Mouse (Mus musculus): ENCODE data around the gene Pou3f3. TPM values are rescaled to one million over a fixed set of nuclear protein-coding genes. Genes with fewer than 3 reads are reported as not detected.

The Pou3f3 gene
- polyA plus RNA-seq, 1 experiment from 2014 or later = 14.3 TPM

GRCm38 (mm10) chr1:42704981-42705810 is 9.6 kb downstream of the Pou3f3 start:
- Histone ChIP-seq H3K4me3 (ENCODE audit: low read depth, low read length) (0 out of 2 replicates have a peak overlapping the region, but pooled peaks have one; percentile 2), H3K27ac (ENCODE audit: low read length) (peak overlapping the region; percentile 18), H3K4me2 (ENCODE audit: low read length) (peak overlapping the region; percentile 70), H3K4me1 (ENCODE audit: control insufficient read depth, insufficient read depth, low read length) (peaks cover 52% of the 10 kb centered on the region), H3K36me3 (ENCODE audit: control insufficient read depth, insufficient read depth, low read length) (no peaks in the 10 kb centered on the region), H3K9ac (ENCODE audit: low read depth, low read length) (peak overlapping the region; percentile 2; the same call in 1 of the 2 replicates), H3K27me3 (ENCODE audit: control insufficient read depth, insufficient read depth, low read depth, low read length) (no peaks in the 10 kb centered on the region), H3K9me3 (replicated peaks; ENCODE audit: control insufficient read depth, low read length, poor library complexity, severe bottlenecking) (no peaks in the 10 kb centered on the region)
- 13% methylated on average over 17 of the region's 17 CpGs for whole genome bisulfite sequencing
- no peak for ATAC-seq

GRCm38 (mm10) chr1:42705811-42706160 is 10.2 kb downstream of the Pou3f3 start:
- peak overlapping the region; percentile 18; the same call in 1 of the 2 replicates for H3K27ac ChIP-seq (ENCODE audit: low read length)
- peak overlapping the region; percentile 2; the same call in 1 of the 2 replicates for H3K9ac ChIP-seq (ENCODE audit: low read depth, low read length)
- H3K36me3 ChIP-seq (ENCODE audit: control insufficient read depth, insufficient read depth, low read length) = no peaks in the 10 kb centered on the region
- ATAC-seq = no peak
- H3K4me1 ChIP-seq (ENCODE audit: control insufficient read depth, insufficient read depth, low read length) = peaks cover 55% of the 10 kb centered on the region
- H3K9me3 ChIP-seq (replicated peaks; ENCODE audit: control insufficient read depth, low read length, poor library complexity, severe bottlenecking) = no peaks in the 10 kb centered on the region
- H3K4me2 ChIP-seq (ENCODE audit: low read length) = peak overlapping the region; percentile 70
- no peaks in the 10 kb centered on the region for H3K27me3 ChIP-seq (ENCODE audit: control insufficient read depth, insufficient read depth, low read depth, low read length)
- WGBS = 13% methylated on average over 8 of the region's 8 CpGs
- H3K4me3 ChIP-seq (ENCODE audit: low read depth, low read length) = no peak overlapping the region

GRCm38 (mm10) chr1:42707196-42707595 is 11.6 kb downstream of the Pou3f3 start:
- Histone ChIP-seq H3K9ac (ENCODE audit: low read depth, low read length) (no peak overlapping the region), H3K4me3 (ENCODE audit: low read depth, low read length) (no peak overlapping the region), H3K4me1 (ENCODE audit: control insufficient read depth, insufficient read depth, low read length) (peaks cover 50% of the 10 kb centered on the region)

GRCm38 (mm10) chr1:42707611-42708130 is 12.1 kb downstream of the Pou3f3 start:
- Histone ChIP-seq H3K4me2 (ENCODE audit: low read length) (peak overlapping the region; percentile 30; the same call in 1 of the 2 replicates), H3K27me3 (ENCODE audit: control insufficient read depth, insufficient read depth, low read depth, low read length) (no peaks in the 10 kb centered on the region), H3K27ac (ENCODE audit: low read length) (peak overlapping the region; percentile 30), H3K9me3 (replicated peaks; ENCODE audit: control insufficient read depth, low read length, poor library complexity, severe bottlenecking) (no peaks in the 10 kb centered on the region), H3K4me3 (ENCODE audit: low read depth, low read length) (no peak overlapping the region), H3K9ac (ENCODE audit: low read depth, low read length) (peak overlapping the region; percentile 37; the same call in 1 of the 2 replicates), H3K4me1 (ENCODE audit: control insufficient read depth, insufficient read depth, low read length) (peaks cover 46% of the 10 kb centered on the region), H3K36me3 (ENCODE audit: control insufficient read depth, insufficient read depth, low read length) (no peaks in the 10 kb centered on the region)
- no peak for ATAC-seq
- whole genome bisulfite sequencing = 17% methylated on average over 4 of the region's 4 CpGs

More at GRCm38 (mm10) chr1:42707196-42707595, 11.6 kb downstream of the Pou3f3 start:
- Histone ChIP-seq H3K9me3 (replicated peaks; ENCODE audit: control insufficient read depth, low read length, poor library complexity, severe bottlenecking) (no peaks in the 10 kb centered on the region), H3K4me2 (ENCODE audit: low read length) (peak overlapping the region; percentile 30; the same call in 1 of the 2 replicates), H3K27me3 (ENCODE audit: control insufficient read depth, insufficient read depth, low read depth, low read length) (no peaks in the 10 kb centered on the region), H3K27ac (ENCODE audit: low read length) (peak overlapping the region; percentile 20; the same call in 1 of the 2 replicates), H3K36me3 (ENCODE audit: control insufficient read depth, insufficient read depth, low read length) (no peaks in the 10 kb centered on the region)
- 11% methylated on average over 5 of the region's 5 CpGs for WGBS
- no peak for ATAC-seq

- peak overlapping the region; percentile 36; the same call in 1 of the 2 replicates for H3K4me2 ChIP-seq (ENCODE audit: low read length)
- H3K36me3 ChIP-seq (ENCODE audit: control insufficient read depth, insufficient read depth, low read length) = no peaks in the 10 kb centered on the region
- no peak overlapping the region for H3K4me3 ChIP-seq (ENCODE audit: low read depth, low read length)
- H3K27me3 ChIP-seq (ENCODE audit: control insufficient read depth, insufficient read depth, low read depth, low read length) = no peaks in the 10 kb centered on the region
- peak overlapping the region; percentile 12; the same call in 1 of the 2 replicates for H3K27ac ChIP-seq (ENCODE audit: low read length)
- no peak overlapping the region for H3K9ac ChIP-seq (ENCODE audit: low read depth, low read length)
- WGBS = 21% methylated on average over 1 of the region's 1 CpGs
- H3K4me1 ChIP-seq (ENCODE audit: control insufficient read depth, insufficient read depth, low read length) = peaks cover 44% of the 10 kb centered on the region
- no peaks in the 10 kb centered on the region for H3K9me3 ChIP-seq (replicated peaks; ENCODE audit: control insufficient read depth, low read length, poor library complexity, severe bottlenecking)
- no peak for ATAC-seq
These were observed 13.5 kb downstream of the Pou3f3 start for GRCm38 (mm10) chr1:42709024-42709423.

- Histone ChIP-seq H3K9ac (ENCODE audit: low read depth, low read length) (no peak overlapping the region), H3K4me3 (ENCODE audit: low read depth, low read length) (no peak overlapping the region), H3K36me3 (ENCODE audit: control insufficient read depth, insufficient read depth, low read length) (no peaks in the 10 kb centered on the region), H3K27ac (ENCODE audit: low read length) (peak overlapping the region; percentile 12; the same call in 1 of the 2 replicates), H3K4me1 (ENCODE audit: control insufficient read depth, insufficient read depth, low read length) (peaks cover 46% of the 10 kb centered on the region), H3K9me3 (replicated peaks; ENCODE audit: control insufficient read depth, low read length, poor library complexity, severe bottlenecking) (no peaks in the 10 kb centered on the region), H3K4me2 (ENCODE audit: low read length) (peak overlapping the region; percentile 36), H3K27me3 (ENCODE audit: control insufficient read depth, insufficient read depth, low read depth, low read length) (no peaks in the 10 kb centered on the region)
- 19% methylated on average over 7 of the region's 7 CpGs for WGBS
- no peak for ATAC-seq
These were observed 14.0 kb downstream of the Pou3f3 start for GRCm38 (mm10) chr1:42709431-42710160.

- Histone ChIP-seq H3K4me1 (ENCODE audit: control insufficient read depth, insufficient read depth, low read length) (peaks cover 40% of the 10 kb centered on the region), H3K9me3 (replicated peaks; ENCODE audit: control insufficient read depth, low read length, poor library complexity, severe bottlenecking) (no peaks in the 10 kb centered on the region)
These were observed 14.7 kb downstream of the Pou3f3 start for GRCm38 (mm10) chr1:42710234-42710633.

GRCm38 (mm10) chr1:42710995-42711394 is 15.4 kb downstream of the Pou3f3 start:
- Histone ChIP-seq H3K27me3 (ENCODE audit: control insufficient read depth, insufficient read depth, low read depth, low read length) (no peaks in the 10 kb centered on the region), H3K9ac (ENCODE audit: low read depth, low read length) (no peak overlapping the region; the same call in 1 of the 2 replicates), H3K4me1 (ENCODE audit: control insufficient read depth, insufficient read depth, low read length) (peaks cover 34% of the 10 kb centered on the region), H3K4me3 (ENCODE audit: low read depth, low read length) (peak overlapping the region; percentile 47; the same call in 1 of the 2 replicates), H3K36me3 (ENCODE audit: control insufficient read depth, insufficient read depth, low read length) (no peaks in the 10 kb centered on the region), H3K4me2 (ENCODE audit: low read length) (peak overlapping the region; percentile 72), H3K9me3 (replicated peaks; ENCODE audit: control insufficient read depth, low read length, poor library complexity, severe bottlenecking) (no peaks in the 10 kb centered on the region), H3K27ac (ENCODE audit: low read length) (no peak overlapping the region)
- no peak for ATAC-seq
- WGBS = 10% methylated on average over 2 of the region's 2 CpGs

More at GRCm38 (mm10) chr1:42710234-42710633, 14.7 kb downstream of the Pou3f3 start:
- ATAC-seq = no peak
- no peaks in the 10 kb centered on the region for H3K27me3 ChIP-seq (ENCODE audit: control insufficient read depth, insufficient read depth, low read depth, low read length)
- peak overlapping the region; percentile 36 for H3K4me2 ChIP-seq (ENCODE audit: low read length)
- H3K36me3 ChIP-seq (ENCODE audit: control insufficient read depth, insufficient read depth, low read length) = no peaks in the 10 kb centered on the region
- H3K27ac ChIP-seq (ENCODE audit: low read length) = no peak overlapping the region
- 24% methylated on average over 4 of the region's 4 CpGs for WGBS
- H3K9ac ChIP-seq (ENCODE audit: low read depth, low read length) = no peak overlapping the region
- no peak overlapping the region for H3K4me3 ChIP-seq (ENCODE audit: low read depth, low read length)

Data from midbrain, embryonic 16.5 days (tissue).